Mouse (Mus musculus): ENCODE results near the gene Rfx1.

GRCm38 (mm10) chr8:84032777-84033176 lies 33.9 kb upstream of the Rfx1 start:
- TF ChIP-seq CTCF (IDR thresholded peaks at IDR 0.05; ENCODE audit: control insufficient read depth, insufficient read depth, insufficient replicate concordance, low read depth, low read length) (no peak), POLR2A (IDR thresholded peaks at IDR 0.05; ENCODE audit: control insufficient read depth, low read depth, low read length) (no peak)

Measured in testis, adult 2 months (tissue).